Mouse (Mus musculus) liver, embryonic 12.5 days (tissue): ENCODE results near the gene Pdzd4. TPM values are rescaled to one million over a fixed set of nuclear protein-coding genes. Genes with fewer than 3 reads are reported as not detected.

ENCODE experiments used
- ATAC-seq: fragments of 200-750 bp; cut with Nextera tagmentation; 2 replicates; pipeline ENCODE4 v1.8.0; 2017; ENCODE audit warnings: moderate number of reproducible peaks, mild to moderate bottlenecking, moderate library complexity
- H3K27ac ChIP-seq: fragments of 300-500 bp; sonication (generic); 2 replicates; pipeline ENCODE4 v1.5.1; 2016; ENCODE audit warnings: mild to moderate bottlenecking
- H3K27me3 ChIP-seq: fragments of 300-500 bp; sonication (generic); replicated peaks from 2 replicates; pipeline ENCODE4 v1.6.1; 2016; ENCODE audit warnings: mild to moderate bottlenecking, moderate library complexity
- H3K36me3 ChIP-seq: fragments of 300-500 bp; sonication (generic); 2 replicates; pipeline ENCODE4 v1.6.1; 2016; ENCODE audit warnings: mild to moderate bottlenecking, moderate library complexity
- H3K4me1 ChIP-seq: fragments of 300-500 bp; sonication (generic); 2 replicates; pipeline ENCODE4 v1.6.1; 2016
- H3K4me2 ChIP-seq: fragments of 300-500 bp; sonication (generic); 2 replicates; pipeline ENCODE4 v1.6.1; 2016; ENCODE audit warnings: mild to moderate bottlenecking, moderate library complexity
- H3K4me3 ChIP-seq: fragments of 300-500 bp; sonication (generic); 2 replicates; pipeline ENCODE4 v1.5.1; 2016; ENCODE audit warnings: mild to moderate bottlenecking, moderate library complexity
- H3K9ac ChIP-seq: fragments of 300-500 bp; sonication (generic); 2 replicates; pipeline ENCODE4 v1.6.1; 2016; ENCODE audit warnings: mild to moderate bottlenecking, moderate library complexity
- H3K9me3 ChIP-seq: fragments of 300-500 bp; sonication (generic); replicated peaks from 2 replicates; pipeline ENCODE4 v1.6.1; 2016; ENCODE audit warnings: mild to moderate bottlenecking, moderate library complexity
- WGBS: fragments of 180-500 bp; shearing (Covaris S2); methylation state at CpG from one replicate; pipeline ENCODE4 v1.1.7; 2016; ENCODE audit not compliant: insufficient replicate concordance; 5-methylcytosine and 5-hydroxymethylcytosine counted together
- polyA plus RNA-seq: library from polyadenylated mRNA; unstranded; fragments of >200 nt; fragmentation: Nextera tagmentation; extraction: Ambion mirVana; gene quantifications from 2 replicates; pipeline ENCODE4 v1.2.1, GENCODE M21; 2016

Gene Pdzd4
- polyA plus RNA-seq, 1 experiment from 2014 or later: 0.14 TPM

- H3K4me1 ChIP-seq: peaks cover 19% of the 10 kb centered on the region
- H3K4me3 ChIP-seq: no peak overlapping the region
- H3K4me2 ChIP-seq: no peak overlapping the region
- no peak overlapping the region for H3K27ac ChIP-seq
- H3K9me3 ChIP-seq: no peaks in the 10 kb centered on the region
- WGBS: 73% methylated on average over 3 of the region's 3 CpGs
- H3K36me3 ChIP-seq: peaks cover 53% of the 10 kb centered on the region
- H3K9ac ChIP-seq: no peak overlapping the region
- no peak for ATAC-seq
- H3K27me3 ChIP-seq: peaks cover 8% of the 10 kb centered on the region
Measured at GRCm38 (mm10) chrX:73782227-73782626, 42.5 kb downstream of the Pdzd4 start.

DNA sequence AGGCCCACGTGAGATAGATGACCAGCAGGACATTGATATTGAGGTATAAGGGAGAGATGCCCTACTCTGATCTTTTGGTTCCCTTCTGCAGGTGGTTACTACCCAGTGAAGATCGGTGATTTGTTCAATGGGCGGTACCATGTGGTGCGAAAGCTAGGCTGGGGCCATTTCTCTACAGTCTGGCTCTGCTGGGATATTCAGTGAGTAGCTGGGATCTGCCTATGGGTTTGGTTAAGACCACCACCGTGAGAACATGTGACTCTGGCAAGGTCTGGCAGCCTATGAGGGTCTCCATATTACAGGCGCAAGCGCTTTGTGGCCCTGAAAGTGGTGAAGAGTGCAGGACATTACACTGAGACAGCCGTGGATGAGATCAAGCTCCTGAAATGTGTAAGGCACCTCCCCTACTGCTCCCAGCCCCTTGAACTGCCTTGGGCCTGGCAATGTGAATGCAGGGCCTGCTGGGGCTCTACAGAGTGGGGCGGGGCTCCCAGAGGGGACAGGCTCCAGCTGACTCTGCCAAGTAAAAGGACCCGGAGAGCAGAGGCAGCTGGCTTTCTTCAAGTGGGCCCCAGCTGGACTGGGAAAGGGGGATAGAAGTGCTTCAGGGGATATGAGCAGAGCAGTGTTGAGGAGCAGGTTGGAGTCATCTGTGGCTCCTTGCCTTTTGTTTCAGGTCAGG is 49.8 kb downstream of the Pdzd4 start:
- Histone ChIP-seq H3K4me1 (no peaks in the 10 kb centered on the region), H3K4me3 (no peak overlapping the region), H3K4me2 (no peak overlapping the region), H3K36me3 (peaks cover 34% of the 10 kb centered on the region), H3K27ac (no peak overlapping the region), H3K9me3 (no peaks in the 10 kb centered on the region), H3K9ac (no peak overlapping the region), H3K27me3 (peaks cover 14% of the 10 kb centered on the region; the same call in 1 of the 2 replicates)
- peak; percentile 10; the same call in 1 of the 2 replicates for ATAC-seq
- 63% methylated on average over 10 of the region's 10 CpGs for WGBS

DNA sequence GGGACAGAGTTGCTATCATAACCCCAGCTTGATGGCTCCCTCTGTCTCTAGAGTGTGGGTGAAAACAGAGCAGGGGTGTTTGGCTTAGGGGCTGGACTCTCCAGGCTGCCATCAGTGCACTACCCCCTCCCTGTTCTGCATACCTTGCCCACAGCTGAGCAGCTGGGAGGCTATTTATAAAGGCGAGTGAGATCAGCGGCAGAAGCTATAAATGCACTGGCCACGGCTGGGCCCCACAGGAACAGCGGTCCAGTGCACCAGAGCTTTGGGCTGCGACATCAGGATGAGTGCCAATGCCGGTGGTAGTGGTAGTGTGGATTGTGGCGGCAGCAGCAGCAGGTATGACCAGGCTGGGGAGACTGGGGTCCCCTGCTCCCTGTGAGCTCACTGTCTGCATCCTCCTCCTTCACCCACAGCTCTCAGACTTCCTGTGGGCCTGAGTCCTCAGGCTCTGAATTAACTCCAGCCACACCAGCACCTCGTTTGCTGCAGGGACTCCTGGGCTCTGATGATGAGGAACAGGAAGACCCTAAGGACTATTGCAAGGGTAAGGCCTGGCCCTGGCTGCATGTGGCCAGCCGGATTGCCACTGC is 50.5 kb downstream of the Pdzd4 start, which contains the start of gene Srpk3:
Srpk3 (plus strand) TSS at position 238 of the 593 bp plus-strand sequence.
- 34% methylated on average over 9 of the region's 9 CpGs for WGBS
- H3K27me3 ChIP-seq: peaks cover 14% of the 10 kb centered on the region; the same call in 1 of the 2 replicates
- no peak within 1 kb of the TSS for H3K9ac ChIP-seq
- no peak within 1 kb of the TSS for H3K4me2 ChIP-seq
- no peaks in the 10 kb centered on the region for H3K9me3 ChIP-seq
- H3K36me3 ChIP-seq: peaks cover 27% of the 10 kb centered on the region
- H3K4me1 ChIP-seq: no peaks in the 10 kb centered on the region
- H3K27ac ChIP-seq: no peak within 1 kb of the TSS
- H3K4me3 ChIP-seq: no peak within 1 kb of the TSS
- no peak for ATAC-seq

GRCm38 (mm10) chrX:73767267-73767666 is 57.5 kb downstream of the Pdzd4 start:
- Histone ChIP-seq H3K4me3 (no peak overlapping the region), H3K9me3 (no peaks in the 10 kb centered on the region), H3K27ac (no peak overlapping the region), H3K36me3 (no peaks in the 10 kb centered on the region), H3K27me3 (peaks cover 8% of the 10 kb centered on the region; the same call in 1 of the 2 replicates), H3K9ac (no peak overlapping the region), H3K4me2 (no peak overlapping the region), H3K4me1 (no peaks in the 10 kb centered on the region)
- WGBS: 55% methylated on average over 9 of the region's 9 CpGs
- no peak for ATAC-seq

- Histone ChIP-seq H3K4me1 (no peaks in the 10 kb centered on the region), H3K36me3 (no peaks in the 10 kb centered on the region), H3K4me2 (no peak overlapping the region), H3K9me3 (no peaks in the 10 kb centered on the region), H3K4me3 (no peak overlapping the region), H3K27me3 (peaks cover 9% of the 10 kb centered on the region; the same call in 1 of the 2 replicates), H3K9ac (no peak overlapping the region), H3K27ac (no peak overlapping the region)
- no peak for ATAC-seq
- WGBS: 36% methylated on average over 1 of the region's 1 CpGs
Measured at GRCm38 (mm10) chrX:73765311-73765710, 59.5 kb downstream of the Pdzd4 start.

- 78% methylated on average over 13 of the region's 13 CpGs for WGBS
- Histone ChIP-seq H3K27ac (no peak overlapping the region), H3K36me3 (no peaks in the 10 kb centered on the region), H3K4me3 (no peak overlapping the region), H3K4me1 (no peaks in the 10 kb centered on the region), H3K9ac (no peak overlapping the region), H3K27me3 (peaks cover 36% of the 10 kb centered on the region), H3K4me2 (no peak overlapping the region), H3K9me3 (no peaks in the 10 kb centered on the region)
- no peak for ATAC-seq
Measured at GRCm38 (mm10) chrX:73758611-73759290, 66.0 kb downstream of the Pdzd4 start.

GRCm38 (mm10) chrX:73756334-73757140 is 68.2 kb downstream of the Pdzd4 start, which contains the start of gene Plxnb3:
TSS of gene Plxnb3 (plus strand) at chrX:73757090.
- no peaks in the 10 kb centered on the region for H3K9me3 ChIP-seq
- no peak for ATAC-seq
- no peak within 1 kb of the TSS for H3K4me3 ChIP-seq
- H3K27me3 ChIP-seq: peaks cover 28% of the 10 kb centered on the region
- no peak within 1 kb of the TSS for H3K27ac ChIP-seq
- H3K36me3 ChIP-seq: no peaks in the 10 kb centered on the region
- 66% methylated on average over 4 of the region's 5 CpGs for WGBS
- H3K4me1 ChIP-seq: no peaks in the 10 kb centered on the region
- no peak within 1 kb of the TSS for H3K4me2 ChIP-seq
- no peak within 1 kb of the TSS for H3K9ac ChIP-seq

GRCm38 (mm10) chrX:73748977-73749376 is 75.8 kb downstream of the Pdzd4 start:
- H3K4me1 ChIP-seq: no peaks in the 10 kb centered on the region
- 67% methylated on average over 1 of the region's 1 CpGs for WGBS
- no peak overlapping the region for H3K27ac ChIP-seq
- H3K4me3 ChIP-seq: no peak overlapping the region
- H3K27me3 ChIP-seq: no peaks in the 10 kb centered on the region
- H3K9ac ChIP-seq: no peak overlapping the region
- no peaks in the 10 kb centered on the region for H3K36me3 ChIP-seq
- no peaks in the 10 kb centered on the region for H3K9me3 ChIP-seq
- H3K4me2 ChIP-seq: no peak overlapping the region
- ATAC-seq: no peak

DNA sequence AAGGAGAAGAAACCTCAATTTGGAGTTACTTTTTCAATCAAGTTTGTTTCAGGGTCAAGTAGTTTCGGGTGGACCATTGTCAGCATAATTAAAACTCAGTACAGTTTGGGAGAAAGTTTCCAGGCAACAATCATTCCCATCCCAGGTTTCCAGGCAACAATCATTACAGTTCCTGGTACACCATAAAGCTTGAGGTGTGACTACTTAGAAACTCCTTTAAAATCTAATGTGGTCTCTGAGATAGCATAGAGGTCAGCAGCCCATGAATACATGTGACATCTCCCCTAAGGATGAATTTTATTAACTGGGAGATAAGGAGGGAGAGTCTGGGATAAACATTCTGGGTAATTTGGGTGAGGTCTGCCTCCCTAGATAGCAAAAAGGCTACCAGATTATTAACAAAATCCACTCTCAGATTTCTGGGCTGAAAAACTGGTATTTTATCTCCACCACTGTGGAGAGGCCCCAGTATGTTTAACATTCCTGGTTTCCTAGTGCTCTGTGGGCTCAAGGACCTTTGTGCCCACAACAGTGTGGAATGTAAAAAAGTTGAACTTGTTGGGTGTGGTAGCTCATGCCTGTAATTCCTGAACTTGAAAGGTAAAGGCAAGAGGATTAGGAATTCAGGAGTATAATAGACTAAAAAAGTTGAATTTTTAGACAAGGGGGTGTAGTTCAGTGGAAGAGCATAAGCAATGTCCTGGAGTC is 79.8 kb downstream of the Pdzd4 start:
- 53% methylated on average over 1 of the region's 1 CpGs for WGBS
- H3K4me3 ChIP-seq: no peak overlapping the region
- H3K36me3 ChIP-seq: no peaks in the 10 kb centered on the region
- no peaks in the 10 kb centered on the region for H3K9me3 ChIP-seq
- no peaks in the 10 kb centered on the region for H3K27me3 ChIP-seq
- ATAC-seq: no peak
- H3K4me1 ChIP-seq: no peaks in the 10 kb centered on the region
- H3K27ac ChIP-seq: no peak overlapping the region
- no peak overlapping the region for H3K4me2 ChIP-seq
- no peak overlapping the region for H3K9ac ChIP-seq
